Comparison of ENCODE assay signal across 24 mouse cellular contexts in the genomic region with DNA sequence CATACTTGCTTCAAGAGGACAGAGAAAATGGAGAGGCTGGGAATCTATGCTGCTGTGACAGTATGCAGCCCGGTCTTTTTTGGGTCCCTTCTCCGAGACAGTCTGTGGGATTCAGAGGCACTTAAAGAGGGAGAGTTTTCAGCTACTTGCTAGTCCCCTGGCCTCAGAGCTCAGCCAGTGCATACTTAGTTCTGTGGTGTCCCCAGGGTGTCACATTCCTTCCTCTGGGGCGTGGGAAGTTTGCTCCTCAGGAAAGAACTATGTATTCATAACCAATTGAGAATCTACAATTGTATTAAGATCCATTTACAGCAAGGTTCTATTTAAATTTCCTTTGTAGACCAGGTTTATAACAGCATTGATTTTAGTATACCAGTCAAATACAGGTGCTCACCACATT.
DNase-seq lines count a peak whose midpoint lies in the region; ATAC-seq and TF ChIP-seq lines count a peak whose summit lies in the region.
"Had no signal": no experiment of that assay in that cellular context is flagged by ENCODE, and none has a peak within 500 bp of the region (broad histone marks: within the 10 kb centered on the region; RNA-seq: fewer than 3 reads in every experiment).

No protein-coding gene starts in this region.

- TF ChIP-seq POLR2A in lung, adult 2 months (IDR thresholded peaks at IDR 0.05; ENCODE audit: borderline replicate concordance, extremely low read depth, low read depth, low read length) = no peak

- no peak overlapping the region for H3K9ac ChIP-seq in heart, postnatal 0 days (replicated peaks; ENCODE audit: low read depth, low read length)
- H3K9ac ChIP-seq: heart, embryonic 13.5 days; hindbrain, embryonic 15.5 days; liver, embryonic 15.5 days; stomach, embryonic 15.5 days had no signal

- ATAC-seq in heart, postnatal 0 days (ENCODE audit: insufficient read depth, low read depth) = no peak
- no peak for ATAC-seq in erythroid progenitor cell, adult 5-6 weeks (replicated peaks; ENCODE audit: low FRiP score, poor library complexity, severe bottlenecking)
- ATAC-seq in granulocyte monocyte progenitor cell, adult 5-6 weeks (replicated peaks; ENCODE audit: poor library complexity, severe bottlenecking) = no peak
- ATAC-seq: activated CD4-positive, CD25-positive, alpha-beta regulatory T cell, adult 4 months; forebrain, embryonic 16.5 days; lung, postnatal 0 days had no signal

- no peaks in the 10 kb centered on the region for H3K27me3 ChIP-seq in heart, postnatal 0 days (ENCODE audit: control insufficient read depth, insufficient read depth, low read length)
- no peaks in the 10 kb centered on the region for H3K27me3 ChIP-seq in heart, embryonic 10.5 days (ENCODE audit: insufficient read depth, poor library complexity, severe bottlenecking)
- H3K27me3 ChIP-seq: heart, embryonic 13.5 days; hindbrain, embryonic 15.5 days; liver, embryonic 15.5 days; stomach, embryonic 15.5 days had no signal

- peak; percentile 16; the same call in 1 of the 2 replicates for TF ChIP-seq CTCF in gastrocnemius, adult 2 months (IDR thresholded peaks at IDR 0.05)
- TF ChIP-seq CTCF in heart, postnatal 0 days (IDR thresholded peaks at IDR 0.05; ENCODE audit: low read depth) = 0 out of 2 replicates have a peak, but pooled peaks have one; percentile 9
- no peak for TF ChIP-seq CTCF in lung, adult 2 months (IDR thresholded peaks at IDR 0.05; ENCODE audit: insufficient read depth, low read length)

- H3K9me3 ChIP-seq in heart, postnatal 0 days (replicated peaks; ENCODE audit: control insufficient read depth, low read length) = no peaks in the 10 kb centered on the region
- H3K9me3 ChIP-seq in heart, embryonic 10.5 days = no peaks in the 10 kb centered on the region
- H3K9me3 ChIP-seq: forebrain, embryonic 10.5 days; heart, embryonic 13.5 days; hindbrain, embryonic 15.5 days; limb, embryonic 10.5 days; liver, embryonic 15.5 days; stomach, embryonic 15.5 days had no signal

- peak overlapping the region; percentile 85 for H3K27ac ChIP-seq in gastrocnemius, adult 2 months
- no peak overlapping the region for H3K27ac ChIP-seq in heart, postnatal 0 days (ENCODE audit: low read depth)
- H3K27ac ChIP-seq in heart, embryonic 10.5 days = no peak overlapping the region
- H3K27ac ChIP-seq: forebrain, embryonic 10.5 days; hindbrain, embryonic 15.5 days; limb, embryonic 10.5 days; liver, embryonic 15.5 days; stomach, embryonic 15.5 days had no signal

- WGBS in heart, postnatal 0 days = 46% methylated on average over 3 of the region's 3 CpGs
- WGBS in heart, embryonic 10.5 days = 48% methylated on average over 3 of the region's 3 CpGs
- 60% methylated on average over 3 of the region's 3 CpGs for WGBS in lung, adult 2 months

- TF ChIP-seq EP300 in heart, postnatal 0 days (IDR thresholded peaks at IDR 0.05; ENCODE audit: low read depth) = no peak

- H3K4me3 ChIP-seq in gastrocnemius, adult 2 months = no peak overlapping the region
- H3K4me3 ChIP-seq in heart, postnatal 0 days (ENCODE audit: low read depth, low read length) = no peak overlapping the region
- no peak overlapping the region for H3K4me3 ChIP-seq in heart, embryonic 10.5 days
- H3K4me3 ChIP-seq in lung, adult 2 months (replicated peaks; ENCODE audit: extremely low read depth, low read depth, low read length) = no peak overlapping the region
- H3K4me3 ChIP-seq: forebrain, embryonic 10.5 days; heart, embryonic 13.5 days; hindbrain, embryonic 15.5 days; limb, embryonic 10.5 days; liver, embryonic 15.5 days; stomach, embryonic 15.5 days had no signal

- DNase-seq in gastrocnemius, adult 2 months = no peak
- no peak for DNase-seq in gastrocnemius, postnatal 14 days
- no peak for DNase-seq in heart, postnatal 0 days (ENCODE audit: low spot score)
- DNase-seq in heart, embryonic 10.5 days (ENCODE audit: low spot score) = no peak
- peak; percentile 8 for DNase-seq in lung, postnatal 10 days
- no peak for DNase-seq in lung, adult 2 months
- DNase-seq: adrenal gland, postnatal 25 days; cerebellum, adult 8-10 months; kidney, adult 9 months; liver; thymus, adult 18-20 months; thymus, postnatal 4 days had no signal

- no peaks in the 10 kb centered on the region for H3K36me3 ChIP-seq in heart, postnatal 0 days (replicated peaks; ENCODE audit: control insufficient read depth, insufficient read depth, low read length)
- no peaks in the 10 kb centered on the region for H3K36me3 ChIP-seq in heart, embryonic 10.5 days
- H3K36me3 ChIP-seq: forebrain, embryonic 10.5 days; heart, embryonic 13.5 days; hindbrain, embryonic 15.5 days; limb, embryonic 10.5 days; liver, embryonic 15.5 days; stomach, embryonic 15.5 days had no signal

- intact Hi-C loops in gastrocnemius, adult 2 months (cut with DNase I) = no loop called here
- intact Hi-C loops in gastrocnemius, postnatal 14 days (cut with DNase I; ENCODE audit: low total_unique reads) = no loop called here

- H3K4me2 ChIP-seq in heart, postnatal 0 days (ENCODE audit: low read depth, low read length) = no peak overlapping the region
- H3K4me2 ChIP-seq: heart, embryonic 13.5 days; hindbrain, embryonic 15.5 days; liver, embryonic 15.5 days; midbrain, embryonic 11.5 days; stomach, embryonic 15.5 days had no signal

- peaks cover 12% of the 10 kb centered on the region for H3K4me1 ChIP-seq in heart, postnatal 0 days (ENCODE audit: control insufficient read depth, insufficient read depth)
- H3K4me1 ChIP-seq in heart, embryonic 10.5 days = peaks cover 13% of the 10 kb centered on the region; the same call in 1 of the 2 replicates
- H3K4me1 ChIP-seq in lung, adult 2 months (ENCODE audit: control insufficient read depth, insufficient read depth, low read length) = peaks cover 8% of the 10 kb centered on the region
